Mouse (Mus musculus): ENCODE data around the gene Nfkbil1. TPM values are rescaled to one million over a fixed set of nuclear protein-coding genes. Genes with fewer than 3 reads are reported as not detected.

Nfkbil1 gene
- polyA plus RNA-seq, 1 experiment, result 16.9 TPM

DNA sequence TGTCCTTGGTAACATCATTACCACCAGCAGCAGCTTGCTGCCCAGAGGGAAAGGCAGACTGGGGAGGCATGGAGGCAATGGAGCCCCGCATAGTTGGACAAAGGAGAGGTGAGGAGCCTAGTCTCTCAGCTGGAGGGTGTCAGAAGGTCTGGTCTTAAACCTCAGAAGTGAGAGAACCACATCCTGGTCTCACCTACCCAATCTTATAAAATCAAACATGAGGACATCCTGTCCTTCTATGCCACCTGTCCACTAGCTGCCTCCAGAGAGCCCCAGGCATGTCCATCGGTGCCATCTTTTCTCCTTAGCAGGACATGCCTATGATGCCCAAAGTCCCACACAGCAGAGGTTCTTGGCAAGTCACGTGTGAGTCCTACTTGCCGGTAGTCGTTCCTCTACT, 55.5 kb downstream of the Nfkbil1 start:
- Histone ChIP-seq H3K4me1 (ENCODE audit: control insufficient read depth, insufficient read depth, insufficient read length) (peaks cover 11% of the 10 kb centered on the region; the same call in 1 of the 2 replicates), H3K27ac (ENCODE audit: insufficient read depth, low read length) (no peak overlapping the region; the same call in 1 of the 2 replicates), H3K36me3 (ENCODE audit: control insufficient read depth, insufficient read depth, low read length) (no peaks in the 10 kb centered on the region), H3K4me3 (ENCODE audit: extremely low read depth, insufficient read depth, insufficient read length) (no peak overlapping the region), H3K27me3 (ENCODE audit: control insufficient read depth, insufficient read depth, low read length) (no peaks in the 10 kb centered on the region)
- DNase-seq (ENCODE audit: low read depth in 1 of 2, low spot score in 2 of 2), result no peak
- TF ChIP-seq POLR2A (IDR thresholded peaks at IDR 0.05; ENCODE audit: low read depth, low read length), result no peak
- no peak for TF ChIP-seq CTCF (IDR thresholded peaks at IDR 0.05; ENCODE audit: extremely low read depth, insufficient read depth, insufficient read length, insufficient replicate concordance)
- 80% methylated on average over 5 of the region's 5 CpGs for WGBS

GRCm38 (mm10) chr17:35178528-35178927, 57.1 kb downstream of the Nfkbil1 start:
- WGBS, result 14% methylated on average over 5 of the region's 5 CpGs

DNA sequence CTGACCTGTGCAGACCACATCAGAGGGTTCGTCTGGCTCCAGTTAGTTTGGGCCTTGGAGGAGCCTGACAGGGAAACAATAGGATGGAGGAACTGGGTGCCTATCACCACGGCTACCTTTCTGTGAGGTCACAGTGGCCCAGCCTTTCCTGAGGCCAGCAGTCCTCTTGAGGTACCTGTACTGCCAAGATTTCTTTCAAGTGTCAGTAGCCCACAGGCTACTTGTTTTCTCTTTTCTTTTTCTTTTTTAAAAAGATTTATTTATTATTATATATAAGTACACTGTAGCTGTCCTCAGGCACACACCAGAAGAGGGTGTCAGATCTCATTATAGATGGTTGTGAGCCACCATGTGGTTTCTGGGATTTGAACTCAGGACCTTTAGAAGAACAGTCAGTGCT, 59.6 kb downstream of the Nfkbil1 start, which contains the start of gene Aif1:
Gene Aif1 (minus strand): TSS at position 101 of the 400 bp plus-strand sequence.
- no peak for DNase-seq (ENCODE audit: low read depth in 1 of 2, low spot score in 2 of 2)
- WGBS, result 82% methylated on average over 2 of the region's 2 CpGs
- Histone ChIP-seq H3K4me1 (ENCODE audit: control insufficient read depth, insufficient read depth, insufficient read length) (peaks cover 37% of the 10 kb centered on the region), H3K27ac (ENCODE audit: insufficient read depth, low read length) (peak within 1 kb of the TSS; percentile 50), H3K4me3 (ENCODE audit: extremely low read depth, insufficient read depth, insufficient read length) (no peak within 1 kb of the TSS), H3K27me3 (ENCODE audit: control insufficient read depth, insufficient read depth, low read length) (no peaks in the 10 kb centered on the region), H3K36me3 (ENCODE audit: control insufficient read depth, insufficient read depth, low read length) (no peaks in the 10 kb centered on the region)
- TF ChIP-seq CTCF (IDR thresholded peaks at IDR 0.05; ENCODE audit: extremely low read depth, insufficient read depth, insufficient read length, insufficient replicate concordance), result no peak
- TF ChIP-seq POLR2A (IDR thresholded peaks at IDR 0.05; ENCODE audit: low read depth, low read length), result no peak

More at GRCm38 (mm10) chr17:35178528-35178927, 57.1 kb downstream of the Nfkbil1 start:
- H3K4me1 ChIP-seq (ENCODE audit: control insufficient read depth, insufficient read depth, insufficient read length), result peaks cover 16% of the 10 kb centered on the region
- H3K27me3 ChIP-seq (ENCODE audit: control insufficient read depth, insufficient read depth, low read length), result no peaks in the 10 kb centered on the region
- TF ChIP-seq POLR2A (IDR thresholded peaks at IDR 0.05; ENCODE audit: low read depth, low read length) (no peak), CTCF (IDR thresholded peaks at IDR 0.05; ENCODE audit: extremely low read depth, insufficient read depth, insufficient read length, insufficient replicate concordance) (peak; percentile 99)
- peak in 1 of 2 experiments; percentile 79 for DNase-seq (ENCODE audit: low read depth in 1 of 2, low spot score in 2 of 2)
- H3K4me3 ChIP-seq (ENCODE audit: extremely low read depth, insufficient read depth, insufficient read length), result no peak overlapping the region
- no peaks in the 10 kb centered on the region for H3K36me3 ChIP-seq (ENCODE audit: control insufficient read depth, insufficient read depth, low read length)
- H3K27ac ChIP-seq (ENCODE audit: insufficient read depth, low read length), result no peak overlapping the region

DNA sequence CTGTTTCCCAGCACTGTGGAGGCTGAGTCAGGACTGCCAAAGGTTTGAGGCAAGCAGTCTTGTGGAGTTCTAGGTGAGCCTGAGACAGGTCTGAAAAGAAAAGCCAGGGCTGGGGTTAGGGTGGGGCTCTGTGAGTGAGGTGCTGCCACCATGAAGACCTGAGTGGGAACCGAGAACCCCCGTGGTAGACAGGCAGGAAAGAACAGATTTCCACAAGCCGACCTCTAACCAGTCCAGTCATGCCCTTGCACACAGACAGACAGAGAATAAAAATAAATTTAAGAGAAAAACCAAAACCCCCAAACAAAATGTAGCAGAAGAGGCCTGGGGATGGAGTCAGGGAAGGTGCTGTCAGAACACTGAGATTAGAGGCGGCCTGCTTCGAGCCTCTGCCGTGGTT, 60.2 kb downstream of the Nfkbil1 start:
- no peaks in the 10 kb centered on the region for H3K36me3 ChIP-seq (ENCODE audit: control insufficient read depth, insufficient read depth, low read length)
- TF ChIP-seq POLR2A (IDR thresholded peaks at IDR 0.05; ENCODE audit: low read depth, low read length) (no peak), CTCF (IDR thresholded peaks at IDR 0.05; ENCODE audit: extremely low read depth, insufficient read depth, insufficient read length, insufficient replicate concordance) (no peak)
- no peaks in the 10 kb centered on the region for H3K27me3 ChIP-seq (ENCODE audit: control insufficient read depth, insufficient read depth, low read length)
- peak in 1 of 2 experiments; percentile 49 for DNase-seq (ENCODE audit: low read depth in 1 of 2, low spot score in 2 of 2)
- H3K4me3 ChIP-seq (ENCODE audit: extremely low read depth, insufficient read depth, insufficient read length), result no peak overlapping the region
- peak overlapping the region; percentile 49 for H3K27ac ChIP-seq (ENCODE audit: insufficient read depth, low read length)
- WGBS, result 26% methylated on average over 6 of the region's 6 CpGs
- H3K4me1 ChIP-seq (ENCODE audit: control insufficient read depth, insufficient read depth, insufficient read length), result peaks cover 37% of the 10 kb centered on the region

GRCm38 (mm10) chr17:35174201-35174977, 61.2 kb downstream of the Nfkbil1 start:
- TF ChIP-seq CTCF (IDR thresholded peaks at IDR 0.05; ENCODE audit: extremely low read depth, insufficient read depth, insufficient read length, insufficient replicate concordance) (no peak), POLR2A (IDR thresholded peaks at IDR 0.05; ENCODE audit: low read depth, low read length) (no peak)
- Histone ChIP-seq H3K27me3 (ENCODE audit: control insufficient read depth, insufficient read depth, low read length) (no peaks in the 10 kb centered on the region), H3K4me3 (ENCODE audit: extremely low read depth, insufficient read depth, insufficient read length) (no peak overlapping the region), H3K36me3 (ENCODE audit: control insufficient read depth, insufficient read depth, low read length) (no peaks in the 10 kb centered on the region), H3K27ac (ENCODE audit: insufficient read depth, low read length) (peak overlapping the region; percentile 89), H3K4me1 (ENCODE audit: control insufficient read depth, insufficient read depth, insufficient read length) (peaks cover 37% of the 10 kb centered on the region)
- 53% methylated on average over 8 of the region's 8 CpGs for WGBS
- DNase-seq (ENCODE audit: low read depth in 1 of 2, low spot score in 2 of 2), result no peak

DNA sequence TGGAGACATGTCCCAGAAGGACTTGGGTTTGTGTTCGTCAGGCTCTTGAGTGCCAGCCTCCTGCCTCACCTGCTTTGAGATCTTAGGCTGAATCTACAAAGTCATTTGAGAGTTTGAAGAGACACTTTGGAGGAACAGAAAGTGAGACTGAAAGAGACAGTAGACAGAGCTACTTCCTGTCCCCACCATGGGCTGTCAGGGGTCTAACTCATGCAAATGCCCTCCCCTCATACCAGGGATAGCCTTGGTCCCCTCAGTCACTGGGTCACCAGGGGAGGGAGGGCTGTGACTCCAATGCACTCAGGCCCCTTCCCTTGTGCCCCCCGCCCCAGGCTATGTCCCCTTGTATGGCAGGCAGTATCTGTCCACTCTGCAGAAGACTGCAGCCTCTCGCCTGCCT, 62.3 kb downstream of the Nfkbil1 start:
- Histone ChIP-seq H3K27ac (ENCODE audit: insufficient read depth, low read length) (peak overlapping the region; percentile 89), H3K4me1 (ENCODE audit: control insufficient read depth, insufficient read depth, insufficient read length) (peaks cover 40% of the 10 kb centered on the region), H3K27me3 (ENCODE audit: control insufficient read depth, insufficient read depth, low read length) (no peaks in the 10 kb centered on the region), H3K4me3 (ENCODE audit: extremely low read depth, insufficient read depth, insufficient read length) (peak overlapping the region; percentile 15; the same call in 1 of the 2 replicates), H3K36me3 (ENCODE audit: control insufficient read depth, insufficient read depth, low read length) (no peaks in the 10 kb centered on the region)
- WGBS, result 36% methylated on average over 3 of the region's 3 CpGs
- TF ChIP-seq POLR2A (IDR thresholded peaks at IDR 0.05; ENCODE audit: low read depth, low read length), result no peak
- no peak for TF ChIP-seq CTCF (IDR thresholded peaks at IDR 0.05; ENCODE audit: extremely low read depth, insufficient read depth, insufficient read length, insufficient replicate concordance)
- peak in 1 of 2 experiments; percentile 43 for DNase-seq (ENCODE audit: low read depth in 1 of 2, low spot score in 2 of 2)

All from spleen, adult 2 months (tissue).